Mouse (Mus musculus): ENCODE measurements around the gene Cep78.

Gene Cep78

GRCm38 (mm10) chr19:15965082-15965481 is 19.7 kb downstream of the Cep78 start:
- in situ Hi-C loops (cut with MseI, MboI), result no loop called here

- in situ Hi-C loops (cut with MseI, MboI), result no loop called here
Observed at GRCm38 (mm10) chr19:15964533-15964932, 20.3 kb downstream of the Cep78 start.

GRCm38 (mm10) chr19:15963011-15963695 is 21.6 kb downstream of the Cep78 start:
- in situ Hi-C loops (cut with MseI, MboI), result no loop called here

GRCm38 (mm10) chr19:15962313-15962712 is 22.5 kb downstream of the Cep78 start:
- in situ Hi-C loops (cut with MseI, MboI), result no loop called here

GRCm38 (mm10) chr19:15950225-15950624 is 34.6 kb downstream of the Cep78 start:
- in situ Hi-C loops (cut with MseI, MboI), result no loop called here

GRCm38 (mm10) chr19:15948867-15949266 is 35.9 kb downstream of the Cep78 start:
- in situ Hi-C loops (cut with MseI, MboI), result no loop called here

- in situ Hi-C loops (cut with MseI, MboI), result no loop called here
Observed at GRCm38 (mm10) chr19:15948426-15948825, 36.4 kb downstream of the Cep78 start.

GRCm38 (mm10) chr19:15947237-15947636 is 37.6 kb downstream of the Cep78 start, which contains the start of gene Psat1:
Gene Psat1 (minus strand): TSS chr19:15947337.
- in situ Hi-C loops (cut with MseI, MboI), result no loop called here

- in situ Hi-C loops (cut with MseI, MboI), result no loop called here
Observed at GRCm38 (mm10) chr19:15946663-15947062, 38.1 kb downstream of the Cep78 start.

GRCm38 (mm10) chr19:15943117-15943423 is 41.7 kb downstream of the Cep78 start:
- in situ Hi-C loops (cut with MseI, MboI), result no loop called here

GRCm38 (mm10) chr19:15942421-15943116 is 42.2 kb downstream of the Cep78 start:
- in situ Hi-C loops (cut with MseI, MboI), result no loop called here

GRCm38 (mm10) chr19:15941399-15941798 is 43.4 kb downstream of the Cep78 start:
- in situ Hi-C loops (cut with MseI, MboI), result no loop called here

- in situ Hi-C loops (cut with MseI, MboI), result no loop called here
Observed at GRCm38 (mm10) chr19:15925719-15926045, 59.1 kb downstream of the Cep78 start.

- in situ Hi-C loops (cut with MseI, MboI), result no loop called here
Observed at GRCm38 (mm10) chr19:15924866-15925718, 59.7 kb downstream of the Cep78 start.

GRCm38 (mm10) chr19:15924181-15924865 is 60.5 kb downstream of the Cep78 start:
- in situ Hi-C loops (cut with MseI, MboI), result no loop called here

GRCm38 (mm10) chr19:15923426-15923825 is 61.4 kb downstream of the Cep78 start:
- in situ Hi-C loops (cut with MseI, MboI), result no loop called here

- in situ Hi-C loops (cut with MseI, MboI), result no loop called here
Observed at GRCm38 (mm10) chr19:15919336-15919735, 65.5 kb downstream of the Cep78 start.

GRCm38 (mm10) chr19:15918111-15918510 is 66.7 kb downstream of the Cep78 start:
- in situ Hi-C loops (cut with MseI, MboI), result no loop called here

- in situ Hi-C loops (cut with MseI, MboI), result no loop called here
Observed at GRCm38 (mm10) chr19:15913249-15913997, 71.4 kb downstream of the Cep78 start.

- in situ Hi-C loops (cut with MseI, MboI), result no loop called here
Observed at GRCm38 (mm10) chr19:15911441-15911840, 73.3 kb downstream of the Cep78 start.

- in situ Hi-C loops (cut with MseI, MboI), result no loop called here
Observed at GRCm38 (mm10) chr19:15910987-15911386, 73.8 kb downstream of the Cep78 start.
